Mouse (Mus musculus) colon, adult 2 months (tissue): ENCODE measurements around the gene 2310034G01Rik. TPM values are rescaled to one million over a fixed set of nuclear protein-coding genes. Genes with fewer than 3 reads are reported as not detected.

Experiments
- polyA plus RNA-seq: library from polyadenylated mRNA; depleted of rRNA; stranded (reverse); fragments of >200 nt; gene quantifications from 2 replicates; pipeline ENCODE4 v1.2.3, GENCODE M21; 2012; rRNA removed

Gene 2310034G01Rik
- polyA plus RNA-seq: 20.5 and 25.8 TPM in 2 replicates

GRCm38 (mm10) chr19:46350168-46350932 lies at the start of gene 2310034G01Rik:
2310034G01Rik (minus strand) TSS chr19:46350302.

DNA sequence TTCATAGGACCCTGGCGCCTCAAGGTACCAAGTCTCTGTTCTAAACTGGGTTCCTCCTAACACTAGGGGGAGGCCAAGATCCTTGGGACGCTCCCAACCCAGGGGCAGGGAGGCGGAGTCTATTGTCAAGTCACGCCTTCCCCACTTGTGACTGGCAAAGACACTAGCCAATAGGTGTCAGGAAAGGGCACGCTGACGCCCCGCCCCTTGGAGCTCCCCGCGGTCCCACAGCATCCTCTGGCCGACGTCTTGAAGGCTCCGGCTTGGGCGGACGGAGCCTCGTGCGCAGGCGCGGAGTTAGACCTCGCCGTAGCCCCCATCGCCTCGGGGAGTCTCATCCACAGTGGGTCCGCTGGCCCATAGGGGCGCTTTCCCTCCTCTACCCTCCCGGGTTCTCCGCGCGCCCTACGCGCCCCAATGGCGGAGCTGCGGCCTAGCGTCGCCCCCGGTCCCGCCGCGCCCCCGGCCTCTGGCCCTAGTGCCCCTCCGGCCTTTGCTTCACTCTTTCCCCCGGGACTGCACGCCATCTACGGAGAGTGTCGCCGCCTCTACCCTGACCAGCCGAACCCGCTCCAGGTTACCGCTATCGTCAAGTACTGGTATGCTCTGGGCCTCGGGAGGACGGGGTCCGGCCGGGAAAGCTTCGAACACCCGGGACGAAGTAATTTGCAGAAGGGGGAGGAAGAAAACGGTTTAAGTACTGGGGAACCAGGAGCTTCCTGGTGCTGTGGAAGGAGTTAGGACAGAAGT lies 46.8 kb upstream of the 2310034G01Rik start, which contains the start of gene Sufu:
Gene Sufu, plus strand, starts transcription at position 211 of the 750 bp plus-strand sequence.

DNA sequence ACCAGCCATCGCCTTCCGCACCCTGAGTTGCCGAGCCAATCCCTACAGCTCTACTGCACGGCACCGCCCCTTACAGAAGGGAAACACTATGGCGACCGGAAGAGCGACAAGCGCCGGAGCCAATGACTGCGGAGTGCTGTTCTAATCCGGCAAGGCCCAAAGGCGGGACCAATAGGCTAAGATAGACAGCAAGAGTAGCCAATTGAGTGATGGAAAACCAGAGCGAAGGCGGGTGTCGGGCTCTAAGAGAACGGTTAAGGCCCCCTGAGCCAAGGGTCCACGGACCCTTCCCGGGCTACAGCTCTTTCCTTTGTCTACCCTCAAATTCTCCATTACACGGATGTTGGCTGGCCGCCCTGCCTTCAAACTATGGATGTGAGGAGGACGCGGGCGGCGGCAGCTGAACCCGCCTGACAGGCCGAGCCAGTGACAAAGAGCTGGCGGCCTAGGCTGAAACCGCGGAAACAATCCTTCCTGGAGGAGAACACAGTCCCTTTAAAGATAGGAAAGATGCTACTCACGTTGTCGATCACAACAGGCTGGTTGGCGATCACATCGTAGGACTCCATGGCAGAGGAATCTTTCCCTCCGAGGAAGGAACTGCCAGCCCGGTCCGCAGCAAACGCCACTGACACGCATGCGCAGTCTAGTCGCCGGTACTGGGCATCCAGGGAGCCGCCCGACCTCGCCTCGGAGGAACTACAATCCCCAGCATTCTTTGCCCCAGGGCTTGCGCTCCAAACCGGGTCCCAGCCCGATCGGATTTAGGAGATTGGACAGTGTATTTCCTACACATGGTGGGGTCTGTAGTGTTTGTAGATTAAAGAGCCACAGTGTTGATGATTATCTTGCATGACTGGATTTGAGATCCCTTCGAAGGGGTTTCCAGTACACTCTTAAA lies 45.3 kb upstream of the 2310034G01Rik start, which contains the start of gene Actr1a:
Gene Actr1a, minus strand, starts transcription at position 640 of the 901 bp plus-strand sequence.

DNA sequence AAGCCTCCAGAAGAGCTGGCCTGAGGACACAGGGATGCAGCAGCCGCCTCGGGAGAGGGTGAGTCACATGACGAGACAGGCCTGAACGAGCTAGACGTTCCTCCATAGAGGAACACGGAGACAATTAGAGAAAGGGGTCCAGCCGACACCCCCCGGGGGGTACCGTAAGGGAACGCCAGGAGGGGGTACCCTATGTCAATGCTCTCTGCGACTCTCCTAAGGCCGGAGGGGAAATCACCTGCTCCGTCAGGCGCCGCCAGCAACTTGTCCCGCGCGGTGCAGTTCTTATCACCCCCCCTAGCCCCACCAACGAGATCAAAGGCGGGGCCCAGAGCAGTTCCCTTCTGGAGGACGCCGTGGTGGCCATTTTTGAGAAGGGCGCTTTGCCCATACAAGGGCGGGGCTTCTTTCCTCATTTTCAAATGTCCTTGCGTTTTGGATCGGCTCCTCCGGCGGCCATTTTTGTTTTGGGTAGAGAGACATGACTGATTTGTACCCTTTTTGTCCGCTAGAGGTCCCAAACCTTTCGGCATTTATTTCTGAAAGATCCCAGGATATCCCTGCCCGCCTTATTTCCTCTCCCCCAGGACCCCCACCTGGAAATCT lies 11.7 kb downstream of the 2310034G01Rik start, which contains the start of gene Cuedc2:
Gene Cuedc2, minus strand, starts transcription at position 372 of the 606 bp plus-strand sequence.

GRCm38 (mm10) chr19:46328081-46329030 lies 21.7 kb downstream of the 2310034G01Rik start, which contains the start of gene Fbxl15:
Fbxl15 (plus strand) TSS chr19:46328184.

DNA sequence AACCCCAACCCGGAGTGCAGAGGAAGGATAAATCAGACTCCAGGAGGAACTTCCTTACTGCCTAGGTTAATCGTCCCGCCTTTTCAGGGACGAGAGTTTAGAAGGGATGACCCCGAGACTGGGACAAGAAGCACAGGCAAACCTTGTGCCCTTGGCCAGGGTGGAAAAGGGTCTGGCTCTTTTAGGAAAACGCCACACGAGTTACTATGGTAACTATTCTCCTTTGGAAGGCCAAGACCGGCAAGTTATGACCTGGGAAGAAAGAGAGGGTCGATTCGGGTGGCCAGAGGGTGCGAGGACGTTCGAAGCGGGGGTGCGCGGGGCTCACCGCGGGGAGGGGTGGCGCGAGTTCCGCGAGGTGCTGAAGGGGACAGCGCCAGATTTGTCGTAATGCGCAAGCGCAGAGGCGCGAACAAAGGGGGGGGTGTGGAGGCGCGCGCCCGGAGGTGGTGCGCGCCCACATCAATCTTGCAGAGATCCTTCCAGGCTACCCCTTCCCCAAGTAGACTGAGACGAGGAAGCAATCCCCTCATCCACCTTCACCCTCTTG lies 23.3 kb downstream of the 2310034G01Rik start, which contains the start of gene Psd:
Gene Psd, minus strand, starts transcription at position 401 of the 550 bp plus-strand sequence.

DNA sequence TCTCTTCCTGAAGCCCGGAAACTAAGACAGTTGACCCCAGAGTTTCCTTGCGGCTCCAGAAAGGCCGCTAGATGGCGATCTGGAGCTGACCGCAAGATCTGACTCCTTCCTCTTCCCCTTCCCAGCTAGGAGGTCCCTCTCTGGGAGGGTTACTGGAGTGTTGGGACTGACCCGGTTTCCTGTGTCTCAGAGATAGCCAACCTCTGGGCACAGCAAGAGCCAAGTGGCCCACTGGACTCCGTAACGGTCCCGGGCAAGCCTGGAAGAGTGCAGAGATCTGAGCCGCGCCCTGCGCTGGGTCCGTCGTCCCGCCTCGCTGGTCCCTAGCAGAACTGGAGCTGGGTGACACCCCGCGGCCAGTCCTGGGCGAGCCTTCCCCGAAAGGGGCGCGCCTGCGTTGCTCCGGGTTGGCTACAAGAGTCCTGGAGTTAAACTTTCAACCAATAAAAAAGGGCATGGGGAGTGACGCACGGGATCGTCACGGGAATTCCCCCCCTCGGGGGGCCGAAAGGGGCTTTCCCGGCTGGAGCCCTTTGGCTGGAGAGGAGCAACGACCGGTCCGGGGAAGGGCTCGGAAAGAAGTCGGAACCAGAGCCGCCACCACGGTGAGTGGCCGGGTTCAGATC lies 45.8 kb downstream of the 2310034G01Rik start, which contains the start of gene Nfkb2:
Gene Nfkb2, plus strand, starts transcription at position 105 of the 626 bp plus-strand sequence.

Other genes starting within 250 kb of the 2310034G01Rik start
- not detected in 2 replicates for gene Elovl3, start 218.4 kb downstream of the 2310034G01Rik start, polyA plus RNA-seq
- gene Pitx3, start 202.0 kb downstream of the 2310034G01Rik start, polyA plus RNA-seq: not detected in 2 replicates
- 123 and 135 TPM in 2 replicates for gene Gbf1, start 197.8 kb downstream of the 2310034G01Rik start, polyA plus RNA-seq
- gene Nfkb2, start 46.0 kb downstream of the 2310034G01Rik start, polyA plus RNA-seq: 80.1 and 82.1 TPM in 2 replicates
- gene Psd, start 23.1 kb downstream of the 2310034G01Rik start, polyA plus RNA-seq: 84.9 and 95.3 TPM in 2 replicates
- gene Fbxl15, start 22.1 kb downstream of the 2310034G01Rik start, polyA plus RNA-seq: 42.0 and 49.5 TPM in 2 replicates
- 48.1 and 49.4 TPM in 2 replicates for gene Cuedc2, start 11.6 kb downstream of the 2310034G01Rik start, polyA plus RNA-seq
- 91.0 and 119 TPM in 2 replicates for gene Mfsd13a, start 9.2 kb downstream of the 2310034G01Rik start, polyA plus RNA-seq
- gene Actr1a, start 45.4 kb upstream of the 2310034G01Rik start, polyA plus RNA-seq: 76.8 and 91.6 TPM in 2 replicates
- 10.0 and 10.6 TPM in 2 replicates for gene Sufu, start 46.6 kb upstream of the 2310034G01Rik start, polyA plus RNA-seq
- 50.9 and 54.0 TPM in 2 replicates for gene Trim8, start 151.4 kb upstream of the 2310034G01Rik start, polyA plus RNA-seq
- 6.5 and 7.5 TPM in 2 replicates for gene Arl3, start 222.9 kb upstream of the 2310034G01Rik start, polyA plus RNA-seq
- gene Sfxn2, start 223.1 kb upstream of the 2310034G01Rik start, polyA plus RNA-seq: 2.0 and 3.0 TPM in 2 replicates
- gene Wbp1l, start 248.8 kb upstream of the 2310034G01Rik start, polyA plus RNA-seq: 45.0 and 50.1 TPM in 2 replicates